Mouse (Mus musculus) embryonic fibroblast, embryonic 13.5 days (primary cell): ENCODE results near the gene Iqschfp. TPM values are rescaled to one million over a fixed set of nuclear protein-coding genes. Genes with fewer than 3 reads are reported as not detected.
A peak's percentile ranks its signal among the peaks of the same experiment; 100 is the strongest.

Source experiments
- H3K27ac ChIP-seq: 2 replicates; pipeline ENCODE4 v1.5.1; 2012; ENCODE audit warnings: low read length, control low read depth, inconsistent platforms; ENCODE audit not compliant: insufficient read depth
- H3K4me1 ChIP-seq: 2 replicates; pipeline ENCODE4 v1.6.1; 2011; ENCODE audit warnings: low read length; ENCODE audit not compliant: control insufficient read depth, insufficient read depth
- H3K4me3 ChIP-seq: 2 replicates; pipeline ENCODE4 v1.5.1; 2011; ENCODE audit warnings: mild to moderate bottlenecking, control low read depth, low read length; ENCODE audit not compliant: insufficient read depth
- CTCF ChIP-seq: IDR thresholded peaks from 2 replicates; pipeline ENCODE4 v1.5.1; 2011; ENCODE audit warnings: mild to moderate bottlenecking, control low read depth, low read length, moderate library complexity, borderline replicate concordance; ENCODE audit not compliant: insufficient read depth
- POLR2A ChIP-seq: IDR thresholded peaks from 2 replicates; pipeline ENCODE4 v1.6.1; 2011; ENCODE audit warnings: low read depth, mild to moderate bottlenecking, control low read depth, low read length, moderate library complexity
- polyA plus RNA-seq: library from polyadenylated mRNA; stranded (reverse); fragments of >200 nt; gene quantifications from 2 replicates; pipeline ENCODE4 v1.2.4, GENCODE M21; 2011; ENCODE audit warnings: low read depth; ENCODE audit not compliant: missing spikeins, insufficient read length

Gene Iqschfp
- polyA plus RNA-seq, 1 experiment = not detected

GRCm38 (mm10) chr3:68608848-68609497, 716.9 kb downstream of the Iqschfp start:
- TF ChIP-seq POLR2A (no peak), CTCF (no peak)
- Histone ChIP-seq H3K27ac (peak overlapping the region; percentile 43), H3K4me3 (no peak overlapping the region), H3K4me1 (peaks cover 11% of the 10 kb centered on the region)

- TF ChIP-seq POLR2A (no peak), CTCF (no peak)
- Histone ChIP-seq H3K4me1 (peaks cover 11% of the 10 kb centered on the region), H3K27ac (peak overlapping the region; percentile 43; the same call in 1 of the 2 replicates), H3K4me3 (no peak overlapping the region)
Observed at GRCm38 (mm10) chr3:68610011-68610410, 718.0 kb downstream of the Iqschfp start.

GRCm38 (mm10) chr3:68610598-68611261, 718.7 kb downstream of the Iqschfp start:
- no peak for TF ChIP-seq CTCF
- TF ChIP-seq POLR2A = no peak
- Histone ChIP-seq H3K27ac (peak overlapping the region; percentile 36; the same call in 1 of the 2 replicates), H3K4me3 (no peak overlapping the region), H3K4me1 (peaks cover 11% of the 10 kb centered on the region)

GRCm38 (mm10) chr3:68615042-68615810, 723.2 kb downstream of the Iqschfp start:
- Histone ChIP-seq H3K4me3 (no peak overlapping the region), H3K27ac (no peak overlapping the region), H3K4me1 (peaks cover 4% of the 10 kb centered on the region; the same call in 1 of the 2 replicates)
- TF ChIP-seq CTCF (no peak), POLR2A (no peak)

GRCm38 (mm10) chr3:68616363-68616762, 724.3 kb downstream of the Iqschfp start:
- no peak overlapping the region for H3K4me3 ChIP-seq
- no peaks in the 10 kb centered on the region for H3K4me1 ChIP-seq
- TF ChIP-seq CTCF (no peak), POLR2A (no peak)
- H3K27ac ChIP-seq = no peak overlapping the region

- no peaks in the 10 kb centered on the region for H3K4me1 ChIP-seq
- TF ChIP-seq POLR2A = no peak
- TF ChIP-seq CTCF = no peak
- no peak overlapping the region for H3K27ac ChIP-seq
- no peak overlapping the region for H3K4me3 ChIP-seq
Observed at GRCm38 (mm10) chr3:68617708-68618107, 725.7 kb downstream of the Iqschfp start.

GRCm38 (mm10) chr3:68619097-68619496, 727.1 kb downstream of the Iqschfp start:
- no peaks in the 10 kb centered on the region for H3K4me1 ChIP-seq
- no peak for TF ChIP-seq POLR2A
- no peak for TF ChIP-seq CTCF
- no peak overlapping the region for H3K4me3 ChIP-seq
- no peak overlapping the region for H3K27ac ChIP-seq

- no peak overlapping the region for H3K27ac ChIP-seq
- TF ChIP-seq POLR2A (no peak), CTCF (no peak)
- no peaks in the 10 kb centered on the region for H3K4me1 ChIP-seq
- H3K4me3 ChIP-seq = no peak overlapping the region
Observed at GRCm38 (mm10) chr3:68621971-68622370, 729.9 kb downstream of the Iqschfp start.

- no peak for TF ChIP-seq CTCF
- TF ChIP-seq POLR2A = no peak
- Histone ChIP-seq H3K4me3 (no peak overlapping the region), H3K27ac (no peak overlapping the region), H3K4me1 (no peaks in the 10 kb centered on the region)
Observed at GRCm38 (mm10) chr3:68623036-68623435, 731.0 kb downstream of the Iqschfp start.

GRCm38 (mm10) chr3:68624471-68624870, 732.4 kb downstream of the Iqschfp start:
- Histone ChIP-seq H3K27ac (no peak overlapping the region), H3K4me1 (no peaks in the 10 kb centered on the region), H3K4me3 (no peak overlapping the region)
- TF ChIP-seq CTCF (no peak), POLR2A (no peak)
